Mouse (Mus musculus): Measurements from ENCODE around the gene Srsf2.
"Not testable (repeated sequence)": the region's sequence is repeated elsewhere in the genome, so short reads cannot be mapped to it uniquely, and the experiment has no call there.

Gene Srsf2

GRCm38 (mm10) chr11:116826550-116827504 is 26.1 kb downstream of the Srsf2 start:
- no peak for DNase-seq

- DNase-seq = no peak
Measured at GRCm38 (mm10) chr11:116825230-116825629, 27.7 kb downstream of the Srsf2 start.

- not testable (repeated sequence) for DNase-seq
Measured at GRCm38 (mm10) chr11:116823885-116824284, 29.0 kb downstream of the Srsf2 start.

- no peak for DNase-seq
Measured at GRCm38 (mm10) chr11:116823255-116823654, 29.6 kb downstream of the Srsf2 start.

GRCm38 (mm10) chr11:116822626-116823025 is 30.3 kb downstream of the Srsf2 start:
- no peak for DNase-seq

- no peak for DNase-seq
Measured at GRCm38 (mm10) chr11:116822215-116822614, 30.7 kb downstream of the Srsf2 start.

- DNase-seq = no peak
Measured at GRCm38 (mm10) chr11:116821057-116821940, 31.6 kb downstream of the Srsf2 start.

GRCm38 (mm10) chr11:116819932-116820593 is 32.8 kb downstream of the Srsf2 start:
- DNase-seq = no peak

- no peak for DNase-seq
Measured at GRCm38 (mm10) chr11:116818722-116819121, 34.2 kb downstream of the Srsf2 start.

GRCm38 (mm10) chr11:116817567-116817966 is 35.3 kb downstream of the Srsf2 start:
- no peak for DNase-seq

GRCm38 (mm10) chr11:116816769-116817168 is 36.1 kb downstream of the Srsf2 start:
- no peak for DNase-seq

- DNase-seq = no peak
Measured at GRCm38 (mm10) chr11:116814884-116815415, 37.9 kb downstream of the Srsf2 start.

GRCm38 (mm10) chr11:116814076-116814883 is 38.6 kb downstream of the Srsf2 start:
- DNase-seq = peak; percentile 29 to 46

GRCm38 (mm10) chr11:116813610-116814009 is 39.3 kb downstream of the Srsf2 start:
- no peak for DNase-seq

- no peak for DNase-seq
Measured at GRCm38 (mm10) chr11:116812793-116813529, 39.9 kb downstream of the Srsf2 start.

GRCm38 (mm10) chr11:116810983-116811901 is 41.7 kb downstream of the Srsf2 start:
- peak in 1 of 2 experiments; percentile 31 for DNase-seq

- DNase-seq = no peak
Measured at GRCm38 (mm10) chr11:116810528-116810927, 42.4 kb downstream of the Srsf2 start.

- DNase-seq = no peak
Measured at GRCm38 (mm10) chr11:116809520-116809919, 43.4 kb downstream of the Srsf2 start.

- no peak for DNase-seq
Measured at GRCm38 (mm10) chr11:116808811-116809395, 44.0 kb downstream of the Srsf2 start.
